Mouse (Mus musculus) spleen, adult 12 weeks (tissue): ENCODE results near the gene Otub2.
"Not testable (repeated sequence)": the region's sequence is repeated elsewhere in the genome, so short reads cannot be mapped to it uniquely, and the experiment has no call there.

Experiments
- DNase-seq: peaks from one replicate; pipeline ENCODE4 v3.0.0; 2022; ENCODE audit warnings: low spot score

The Otub2 gene

GRCm38 (mm10) chr12:103444261-103444660, 55.8 kb downstream of the Otub2 start:
- not testable (repeated sequence) for DNase-seq

- no peak for DNase-seq
Observed at GRCm38 (mm10) chr12:103445060-103445459, 56.6 kb downstream of the Otub2 start.

- no peak for DNase-seq
Observed at GRCm38 (mm10) chr12:103453361-103453760, 64.9 kb downstream of the Otub2 start.
